Mouse (Mus musculus): ENCODE results near the gene Fsip2. TPM values are rescaled to one million over a fixed set of nuclear protein-coding genes. Genes with fewer than 3 reads are reported as not detected.

Gene Fsip2
- polyA plus RNA-seq (2015; fragmentation: Nextera tagmentation; extraction: Ambion mirVana): 0.03 and 0.15 TPM in 2 replicates

DNA sequence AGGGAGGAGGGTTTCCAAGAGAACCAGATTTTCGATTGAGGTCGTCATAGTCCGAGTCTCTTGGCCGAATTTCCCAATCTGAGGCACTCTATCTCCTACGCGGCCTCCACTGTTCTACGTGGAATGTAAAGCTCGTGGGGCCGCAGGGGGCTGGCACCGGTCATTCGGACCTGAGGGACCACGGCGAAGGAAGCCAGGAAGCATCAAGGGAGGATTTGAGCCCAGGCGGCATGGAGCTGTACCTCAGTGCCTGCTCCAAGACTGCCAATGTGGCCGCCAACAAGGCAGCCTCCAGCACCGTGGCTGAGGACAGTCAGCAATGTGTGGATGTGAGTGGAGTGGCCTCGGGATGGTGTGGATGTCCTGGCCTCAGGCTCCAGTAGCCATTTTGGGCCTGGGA, at the start of gene Fsip2:
Fsip2 (plus strand) TSS at position 163 of the 400 bp plus-strand sequence.

